Mouse (Mus musculus): ENCODE measurements around the gene Cbln3. TPM values are rescaled to one million over a fixed set of nuclear protein-coding genes. Genes with fewer than 3 reads are reported as not detected.

The Cbln3 gene
- polyA plus RNA-seq, 1 experiment from 2014 or later, result 0.58 TPM

GRCm38 (mm10) chr14:55838312-55838711 is 45.9 kb downstream of the Cbln3 start:
- no peak overlapping the region for H3K4me2 ChIP-seq
- H3K9ac ChIP-seq (replicated peaks), result no peak overlapping the region
- no peak for ATAC-seq (ENCODE audit: low FRiP score)
- WGBS, result 91% methylated on average over 5 of the region's 5 CpGs
- no peak overlapping the region for H3K4me3 ChIP-seq (replicated peaks)
- H3K27me3 ChIP-seq (replicated peaks), result no peaks in the 10 kb centered on the region
- H3K27ac ChIP-seq (replicated peaks), result no peak overlapping the region
- H3K9me3 ChIP-seq (replicated peaks), result no peaks in the 10 kb centered on the region
- H3K36me3 ChIP-seq, result no peaks in the 10 kb centered on the region
- 0 out of 2 replicates have a peak, but pooled peaks cover 4% of the 10 kb centered on the region for H3K4me1 ChIP-seq

GRCm38 (mm10) chr14:55834808-55835533 is 49.2 kb downstream of the Cbln3 start:
- H3K4me2 ChIP-seq, result no peak overlapping the region
- WGBS, result 74% methylated on average over 5 of the region's 5 CpGs
- no peak for ATAC-seq (ENCODE audit: low FRiP score)
- H3K27me3 ChIP-seq (replicated peaks), result no peaks in the 10 kb centered on the region; the same call in 1 of the 2 replicates
- H3K9ac ChIP-seq (replicated peaks), result no peak overlapping the region
- H3K9me3 ChIP-seq (replicated peaks), result no peaks in the 10 kb centered on the region
- H3K36me3 ChIP-seq, result no peaks in the 10 kb centered on the region
- no peak overlapping the region for H3K27ac ChIP-seq (replicated peaks)
- H3K4me1 ChIP-seq, result 0 out of 2 replicates have a peak, but pooled peaks cover 4% of the 10 kb centered on the region
- no peak overlapping the region for H3K4me3 ChIP-seq (replicated peaks)

- H3K4me3 ChIP-seq (replicated peaks), result no peak overlapping the region
These were observed 51.1 kb downstream of the Cbln3 start for GRCm38 (mm10) chr14:55833126-55833525.

GRCm38 (mm10) chr14:55830331-55830730 is 53.9 kb downstream of the Cbln3 start:
- ATAC-seq (ENCODE audit: low FRiP score), result no peak
- Histone ChIP-seq H3K9ac (replicated peaks) (no peak overlapping the region), H3K9me3 (replicated peaks) (no peaks in the 10 kb centered on the region), H3K4me2 (no peak overlapping the region), H3K4me1 (peaks cover 23% of the 10 kb centered on the region), H3K27me3 (replicated peaks) (peaks cover 15% of the 10 kb centered on the region), H3K4me3 (replicated peaks) (no peak overlapping the region), H3K27ac (replicated peaks) (no peak overlapping the region), H3K36me3 (no peaks in the 10 kb centered on the region)
- 84% methylated on average over 4 of the region's 4 CpGs for WGBS

More at GRCm38 (mm10) chr14:55833126-55833525, 51.1 kb downstream of the Cbln3 start:
- 87% methylated on average over 4 of the region's 4 CpGs for WGBS
- Histone ChIP-seq H3K9me3 (replicated peaks) (no peaks in the 10 kb centered on the region), H3K4me1 (0 out of 2 replicates have a peak, but pooled peaks cover 10% of the 10 kb centered on the region), H3K36me3 (no peaks in the 10 kb centered on the region), H3K4me2 (no peak overlapping the region), H3K9ac (replicated peaks) (no peak overlapping the region), H3K27me3 (replicated peaks) (no peaks in the 10 kb centered on the region; the same call in 1 of the 2 replicates), H3K27ac (replicated peaks) (no peak overlapping the region)
- ATAC-seq (ENCODE audit: low FRiP score), result no peak

- peaks cover 28% of the 10 kb centered on the region for H3K4me1 ChIP-seq
- no peak for ATAC-seq (ENCODE audit: low FRiP score)
- no peak overlapping the region for H3K4me2 ChIP-seq
- no peak overlapping the region for H3K4me3 ChIP-seq (replicated peaks)
- no peak overlapping the region for H3K27ac ChIP-seq (replicated peaks)
- no peaks in the 10 kb centered on the region for H3K9me3 ChIP-seq (replicated peaks)
- H3K9ac ChIP-seq (replicated peaks), result no peak overlapping the region
- 92% methylated on average over 16 of the region's 16 CpGs for WGBS
- H3K27me3 ChIP-seq (replicated peaks), result peaks cover 16% of the 10 kb centered on the region
- no peaks in the 10 kb centered on the region for H3K36me3 ChIP-seq
These were observed 54.3 kb downstream of the Cbln3 start for GRCm38 (mm10) chr14:55829854-55830253.

Other genes with a start within 250 kb of the Cbln3 start
- gene Ipo4, start 248.4 kb downstream of the Cbln3 start, polyA plus RNA-seq (2015; fragmentation: Nextera tagmentation; extraction: Ambion mirVana), result 110 and 121 TPM in 2 replicates
- gene Gm49378, start 246.5 kb downstream of the Cbln3 start, polyA plus RNA-seq (2015; fragmentation: Nextera tagmentation; extraction: Ambion mirVana), result 0.77 and 1.7 TPM in 2 replicates
- gene Tm9sf1, start 240.6 kb downstream of the Cbln3 start, polyA plus RNA-seq (2015; fragmentation: Nextera tagmentation; extraction: Ambion mirVana), result 62.6 and 72.5 TPM in 2 replicates
- gene Tssk4, start 234.2 kb downstream of the Cbln3 start, polyA plus RNA-seq (2015; fragmentation: Nextera tagmentation; extraction: Ambion mirVana), result 0.31 and 0.32 TPM in 2 replicates
- gene Mdp1, start 223.9 kb downstream of the Cbln3 start, polyA plus RNA-seq (2015; fragmentation: Nextera tagmentation; extraction: Ambion mirVana), result 76.0 and 79.8 TPM in 2 replicates
- 50.2 and 50.8 TPM in 2 replicates for gene Gmpr2, start 212.5 kb downstream of the Cbln3 start, polyA plus RNA-seq (2015; fragmentation: Nextera tagmentation; extraction: Ambion mirVana)
- 590 and 594 TPM in 2 replicates for gene Nedd8, start 212.3 kb downstream of the Cbln3 start, polyA plus RNA-seq (2015; fragmentation: Nextera tagmentation; extraction: Ambion mirVana)
- gene Tinf2, start 202.6 kb downstream of the Cbln3 start, polyA plus RNA-seq (2015; fragmentation: Nextera tagmentation; extraction: Ambion mirVana), result 24.9 and 28.3 TPM in 2 replicates
- gene Tgm1, start 170.5 kb downstream of the Cbln3 start, polyA plus RNA-seq (2015; fragmentation: Nextera tagmentation; extraction: Ambion mirVana), result 0.31 and 0.96 TPM in 2 replicates
- gene Rabggta, start 162.1 kb downstream of the Cbln3 start, polyA plus RNA-seq (2015; fragmentation: Nextera tagmentation; extraction: Ambion mirVana), result 56.7 and 65.1 TPM in 2 replicates
- gene Dhrs1, start 138.7 kb downstream of the Cbln3 start, polyA plus RNA-seq (2015; fragmentation: Nextera tagmentation; extraction: Ambion mirVana), result 79.7 and 84.6 TPM in 2 replicates
- gene Nop9, start 138.7 kb downstream of the Cbln3 start, polyA plus RNA-seq (2015; fragmentation: Nextera tagmentation; extraction: Ambion mirVana), result 25.1 and 31.5 TPM in 2 replicates
- 0.35 and 0.93 TPM in 2 replicates for gene Cideb, start 125.9 kb downstream of the Cbln3 start, polyA plus RNA-seq (2015; fragmentation: Nextera tagmentation; extraction: Ambion mirVana)
- 0.42 and 0.88 TPM in 2 replicates for gene Ltb4r2, start 123.0 kb downstream of the Cbln3 start, polyA plus RNA-seq (2015; fragmentation: Nextera tagmentation; extraction: Ambion mirVana)
- gene Ltb4r1, start 118.4 kb downstream of the Cbln3 start, polyA plus RNA-seq (2015; fragmentation: Nextera tagmentation; extraction: Ambion mirVana), result 0.42 and 0.80 TPM in 2 replicates
- 4.1 and 5.2 TPM in 2 replicates for gene Adcy4, start 100.3 kb downstream of the Cbln3 start, polyA plus RNA-seq (2015; fragmentation: Nextera tagmentation; extraction: Ambion mirVana)
- 2.8 and 14.2 TPM in 2 replicates for gene Ripk3, start 95.5 kb downstream of the Cbln3 start, polyA plus RNA-seq (2015; fragmentation: Nextera tagmentation; extraction: Ambion mirVana)
- gene Nfatc4, start 61.2 kb downstream of the Cbln3 start, polyA plus RNA-seq (2015; fragmentation: Nextera tagmentation; extraction: Ambion mirVana), result 9.8 and 11.5 TPM in 2 replicates
- 9.5 and 10.8 TPM in 2 replicates for gene Nynrin, start 30.4 kb downstream of the Cbln3 start, polyA plus RNA-seq (2015; fragmentation: Nextera tagmentation; extraction: Ambion mirVana)
- gene Khnyn, start 555 bp upstream of the Cbln3 start, polyA plus RNA-seq (2015; fragmentation: Nextera tagmentation; extraction: Ambion mirVana), result 11.0 and 11.9 TPM in 2 replicates
- gene Sdr39u1, start 15.9 kb upstream of the Cbln3 start, polyA plus RNA-seq (2015; fragmentation: Nextera tagmentation; extraction: Ambion mirVana), result 148 and 166 TPM in 2 replicates
- gene Cma1, start 60.3 kb upstream of the Cbln3 start, polyA plus RNA-seq (2015; fragmentation: Nextera tagmentation; extraction: Ambion mirVana), result 1.7 and 3.5 TPM in 2 replicates
- not detected in 2 replicates for gene Cma2, start 66.6 kb upstream of the Cbln3 start, polyA plus RNA-seq (2015; fragmentation: Nextera tagmentation; extraction: Ambion mirVana)
- gene Mcpt1, start 133.6 kb upstream of the Cbln3 start, polyA plus RNA-seq (2015; fragmentation: Nextera tagmentation; extraction: Ambion mirVana), result not detected in 2 replicates
- not detected in 2 replicates for gene Mcpt9, start 146.1 kb upstream of the Cbln3 start, polyA plus RNA-seq (2015; fragmentation: Nextera tagmentation; extraction: Ambion mirVana)
- gene Mcpt2, start 157.6 kb upstream of the Cbln3 start, polyA plus RNA-seq (2015; fragmentation: Nextera tagmentation; extraction: Ambion mirVana), result not detected in 2 replicates
- gene Mcpt4, start 177.9 kb upstream of the Cbln3 start, polyA plus RNA-seq (2015; fragmentation: Nextera tagmentation; extraction: Ambion mirVana), result 0.18 TPM in 1 of 2 replicates, not detected in the other
- gene Mcpt8, start 200.9 kb upstream of the Cbln3 start, polyA plus RNA-seq (2015; fragmentation: Nextera tagmentation; extraction: Ambion mirVana), result 0.37 and 0.47 TPM in 2 replicates
- not detected in 2 replicates for gene Ctsg, start 218.2 kb upstream of the Cbln3 start, polyA plus RNA-seq (2015; fragmentation: Nextera tagmentation; extraction: Ambion mirVana)
- gene Gzme, start 236.2 kb upstream of the Cbln3 start, polyA plus RNA-seq (2015; fragmentation: Nextera tagmentation; extraction: Ambion mirVana), result not detected in 2 replicates
- not detected in 2 replicates for gene Gzmd, start 248.2 kb upstream of the Cbln3 start, polyA plus RNA-seq (2015; fragmentation: Nextera tagmentation; extraction: Ambion mirVana)

All from neural tube, embryonic 15.5 days (tissue).